Mouse (Mus musculus) hindbrain, embryonic 15.5 days (tissue): ENCODE data around the gene Ctcf. TPM values are rescaled to one million over a fixed set of nuclear protein-coding genes. Genes with fewer than 3 reads are reported as not detected.
"Not testable (repeated sequence)": the region's sequence is repeated elsewhere in the genome, so short reads cannot be mapped to it uniquely, and the experiment has no call there.

ENCODE experiments used
- ATAC-seq: fragments of 200-750 bp; cut with Nextera tagmentation; 2 replicates; pipeline ENCODE4 v1.8.0; 2017; ENCODE audit warnings: low read depth, moderate number of reproducible peaks, moderate TSS enrichment; ENCODE audit not compliant: low FRiP score
- H3K27ac ChIP-seq: fragments of 300-500 bp; sonication (generic); replicated peaks from 2 replicates; pipeline ENCODE4 v1.5.1; 2015; ENCODE audit warnings: mild to moderate bottlenecking, inconsistent platforms
- H3K27me3 ChIP-seq: fragments of 300-500 bp; sonication (generic); 2 replicates; pipeline ENCODE4 v1.6.1; 2015; ENCODE audit warnings: control low read depth, inconsistent platforms
- H3K36me3 ChIP-seq: fragments of 300-500 bp; sonication (generic); 2 replicates; pipeline ENCODE4 v1.6.1; 2015; ENCODE audit warnings: control low read depth, inconsistent platforms
- H3K4me1 ChIP-seq: fragments of 300-500 bp; sonication (generic); replicated peaks from 2 replicates; pipeline ENCODE4 v1.6.1; 2015; ENCODE audit warnings: control low read depth, inconsistent platforms
- H3K4me2 ChIP-seq: fragments of 300-500 bp; sonication (generic); 2 replicates; pipeline ENCODE4 v1.6.1; 2015; ENCODE audit warnings: moderate library complexity, mild to moderate bottlenecking, inconsistent platforms
- H3K4me3 ChIP-seq: fragments of 300-500 bp; sonication (generic); 2 replicates; pipeline ENCODE4 v1.5.1; 2015; ENCODE audit warnings: mild to moderate bottlenecking, inconsistent platforms
- H3K9ac ChIP-seq: fragments of 300-500 bp; sonication (generic); 2 replicates; pipeline ENCODE4 v1.6.1; 2015; ENCODE audit warnings: inconsistent platforms
- H3K9me3 ChIP-seq: fragments of 300-500 bp; sonication (generic); 2 replicates; pipeline ENCODE4 v1.6.1; 2016; ENCODE audit warnings: control low read depth, inconsistent platforms
- WGBS: fragments of 180-500 bp; shearing (Covaris S2); methylation state at CpG from one replicate; pipeline ENCODE4 v1.1.7; 2015; 5-methylcytosine and 5-hydroxymethylcytosine counted together
- polyA plus RNA-seq: library from polyadenylated mRNA; unstranded; fragments of >200 nt; fragmentation: Nextera tagmentation; extraction: Ambion mirVana; gene quantifications from 2 replicates; pipeline ENCODE4 v1.2.1, GENCODE M21; 2015

Ctcf gene
- polyA plus RNA-seq, result 100 and 101 TPM in 2 replicates

DNA sequence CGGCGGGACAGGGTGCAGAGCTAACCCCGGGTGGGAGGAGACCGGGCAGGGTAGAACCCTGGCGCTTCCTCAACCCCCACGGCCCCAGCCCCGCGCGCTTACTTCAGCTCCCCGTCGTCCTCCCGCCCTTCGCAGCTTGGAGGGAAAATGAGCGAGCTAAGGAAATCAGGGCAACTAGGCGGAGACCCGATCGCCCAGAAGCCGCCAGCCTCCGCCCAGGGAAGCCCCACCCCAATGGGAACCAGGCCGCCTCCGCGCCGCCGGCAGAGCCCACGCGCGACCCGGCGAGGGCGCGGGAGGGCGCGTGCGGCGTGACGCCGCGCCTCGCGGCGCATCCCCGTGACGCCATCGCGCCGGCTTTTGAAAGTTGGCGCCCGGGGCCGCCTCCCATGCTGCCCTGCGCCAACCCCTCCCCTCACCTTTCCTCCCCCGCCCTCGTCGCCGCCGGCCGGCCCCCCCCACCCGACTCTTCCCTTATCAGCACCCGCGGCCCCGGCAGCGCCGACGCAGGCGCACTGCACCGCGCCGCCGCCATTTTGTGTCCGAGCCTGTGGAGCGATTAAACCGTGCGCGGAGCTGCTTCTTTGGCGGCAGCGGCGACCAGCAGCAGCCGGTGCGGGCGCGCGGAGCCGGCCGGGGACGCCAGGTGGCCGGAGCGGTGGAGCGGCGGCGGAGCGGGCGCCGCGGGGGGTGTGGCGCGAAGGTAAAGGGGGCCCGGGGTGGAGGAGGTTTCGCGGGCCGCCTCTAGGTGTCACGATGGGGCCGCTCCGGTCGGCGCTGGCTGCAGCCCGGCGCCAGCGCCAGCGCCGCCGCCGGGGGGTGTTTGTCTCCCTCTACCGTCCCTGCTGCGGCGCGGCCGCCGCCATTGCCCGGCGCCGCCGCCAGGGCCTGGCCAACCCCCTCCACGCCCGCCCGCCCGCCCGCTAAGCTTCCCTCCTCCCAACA, at the start of gene Ctcf:
Gene Ctcf (plus strand): TSS at position 551 of the 945 bp plus-strand sequence.
- H3K9me3 ChIP-seq, result no peaks in the 10 kb centered on the region
- H3K4me1 ChIP-seq, result peaks cover 43% of the 10 kb centered on the region
- peak within 1 kb of the TSS; percentile 87 for H3K4me2 ChIP-seq
- peak; percentile 93 for ATAC-seq
- peak within 1 kb of the TSS; percentile 97 for H3K4me3 ChIP-seq
- WGBS, result 0% methylated on average over 92 of the region's 126 CpGs
- no peaks in the 10 kb centered on the region for H3K27me3 ChIP-seq
- peak within 1 kb of the TSS; percentile 99 for H3K9ac ChIP-seq
- H3K36me3 ChIP-seq, result no peaks in the 10 kb centered on the region
- H3K27ac ChIP-seq, result peak within 1 kb of the TSS; percentile 100

DNA sequence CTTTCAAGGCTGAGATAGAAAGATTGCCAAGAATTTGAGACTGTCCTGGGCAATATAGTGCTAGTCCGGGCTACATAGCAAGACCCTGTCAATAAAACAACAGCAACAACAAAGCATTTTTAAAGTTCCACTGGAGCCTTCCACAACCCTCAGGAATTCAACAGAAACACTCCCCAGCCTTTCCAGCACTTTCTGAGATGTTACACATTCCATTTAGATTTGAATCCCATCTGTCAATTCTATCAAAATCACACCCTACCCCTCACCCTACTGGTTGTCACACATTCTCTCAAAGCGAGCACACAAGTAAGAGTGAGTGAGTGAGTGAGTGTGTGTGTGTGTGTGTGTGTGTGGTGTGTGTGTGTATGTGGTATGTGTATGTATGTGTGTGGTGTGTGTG, 43.9 kb upstream of the Ctcf start:
- no peak for ATAC-seq
- no peak overlapping the region for H3K4me3 ChIP-seq
- H3K4me2 ChIP-seq, result no peak overlapping the region
- no peaks in the 10 kb centered on the region for H3K27me3 ChIP-seq
- no peaks in the 10 kb centered on the region for H3K36me3 ChIP-seq
- no peak overlapping the region for H3K9ac ChIP-seq
- WGBS, result 89% methylated on average over 2 of the region's 2 CpGs
- no peaks in the 10 kb centered on the region for H3K9me3 ChIP-seq
- H3K4me1 ChIP-seq, result peaks cover 7% of the 10 kb centered on the region; the same call in 1 of the 2 replicates
- H3K27ac ChIP-seq, result no peak overlapping the region

DNA sequence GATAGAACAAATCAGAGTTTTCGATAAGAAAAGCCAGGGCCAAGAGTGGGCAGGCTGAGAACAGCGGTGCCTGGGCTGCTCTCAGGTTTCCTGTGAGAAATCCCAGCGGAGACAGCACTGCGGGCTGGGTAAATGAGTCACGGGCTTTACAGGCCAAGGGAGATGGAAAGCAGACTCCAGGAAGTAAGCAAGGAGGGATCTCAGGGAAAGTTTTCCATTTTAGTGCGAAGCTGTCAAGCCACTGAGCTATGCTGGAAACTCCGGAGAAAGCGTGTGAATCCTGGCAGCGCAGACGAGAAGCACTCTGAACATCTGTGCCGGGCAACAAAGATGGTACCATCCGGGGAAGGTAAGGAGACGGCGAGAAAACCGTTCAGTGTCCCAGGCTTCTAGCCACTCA, 42.5 kb upstream of the Ctcf start:
- no peak for ATAC-seq
- WGBS, result 26% methylated on average over 15 of the region's 15 CpGs
- peaks cover 7% of the 10 kb centered on the region; the same call in 1 of the 2 replicates for H3K4me1 ChIP-seq
- H3K27me3 ChIP-seq, result no peaks in the 10 kb centered on the region
- no peaks in the 10 kb centered on the region for H3K9me3 ChIP-seq
- peak overlapping the region; percentile 26; the same call in 1 of the 2 replicates for H3K4me2 ChIP-seq
- no peak overlapping the region for H3K4me3 ChIP-seq
- no peaks in the 10 kb centered on the region for H3K36me3 ChIP-seq
- H3K9ac ChIP-seq, result no peak overlapping the region
- H3K27ac ChIP-seq, result no peak overlapping the region

DNA sequence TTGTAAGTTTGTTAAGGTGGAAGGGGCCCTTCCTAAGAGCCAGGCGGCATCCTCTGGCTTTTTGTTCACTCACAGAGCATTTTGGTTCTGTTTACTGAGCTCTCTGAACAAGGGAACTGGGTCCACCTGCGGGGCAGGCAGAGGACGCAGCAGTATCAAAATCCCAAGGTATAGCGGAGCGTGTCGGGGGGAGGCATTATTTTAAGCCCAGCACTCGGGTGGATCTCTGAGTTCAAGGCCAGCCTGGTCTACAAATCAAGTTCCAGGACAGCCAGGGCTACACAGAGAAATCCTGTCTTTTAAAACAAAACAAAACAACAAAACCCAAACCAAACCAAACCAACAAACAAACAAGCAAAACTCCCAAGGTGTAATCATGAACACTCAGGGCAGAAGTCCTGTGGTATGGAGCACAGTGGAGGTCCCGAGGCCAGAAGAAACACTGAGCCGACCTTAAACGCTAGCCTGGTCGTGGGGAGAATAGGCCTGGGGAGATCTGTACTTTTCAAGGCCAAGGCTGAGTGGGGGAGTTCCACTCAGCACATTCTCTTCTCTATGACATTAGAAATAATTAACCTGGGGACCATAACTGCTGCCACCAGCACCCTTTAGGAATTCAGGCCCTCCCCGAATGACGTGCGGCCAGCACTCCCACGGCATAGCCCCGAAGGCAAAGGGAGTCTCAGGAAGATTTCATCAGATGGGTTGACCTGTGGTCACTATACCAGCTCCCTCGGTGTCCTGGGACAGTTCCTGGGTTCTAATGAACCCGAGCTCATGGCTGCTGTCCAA, 41.7 kb upstream of the Ctcf start:
- ATAC-seq, result no peak
- Histone ChIP-seq H3K9ac (no peak overlapping the region), H3K4me2 (no peak overlapping the region), H3K4me3 (no peak overlapping the region), H3K27me3 (no peaks in the 10 kb centered on the region), H3K36me3 (no peaks in the 10 kb centered on the region), H3K9me3 (no peaks in the 10 kb centered on the region), H3K27ac (no peak overlapping the region), H3K4me1 (peaks cover 7% of the 10 kb centered on the region; the same call in 1 of the 2 replicates)
- WGBS, result 82% methylated on average over 18 of the region's 18 CpGs

DNA sequence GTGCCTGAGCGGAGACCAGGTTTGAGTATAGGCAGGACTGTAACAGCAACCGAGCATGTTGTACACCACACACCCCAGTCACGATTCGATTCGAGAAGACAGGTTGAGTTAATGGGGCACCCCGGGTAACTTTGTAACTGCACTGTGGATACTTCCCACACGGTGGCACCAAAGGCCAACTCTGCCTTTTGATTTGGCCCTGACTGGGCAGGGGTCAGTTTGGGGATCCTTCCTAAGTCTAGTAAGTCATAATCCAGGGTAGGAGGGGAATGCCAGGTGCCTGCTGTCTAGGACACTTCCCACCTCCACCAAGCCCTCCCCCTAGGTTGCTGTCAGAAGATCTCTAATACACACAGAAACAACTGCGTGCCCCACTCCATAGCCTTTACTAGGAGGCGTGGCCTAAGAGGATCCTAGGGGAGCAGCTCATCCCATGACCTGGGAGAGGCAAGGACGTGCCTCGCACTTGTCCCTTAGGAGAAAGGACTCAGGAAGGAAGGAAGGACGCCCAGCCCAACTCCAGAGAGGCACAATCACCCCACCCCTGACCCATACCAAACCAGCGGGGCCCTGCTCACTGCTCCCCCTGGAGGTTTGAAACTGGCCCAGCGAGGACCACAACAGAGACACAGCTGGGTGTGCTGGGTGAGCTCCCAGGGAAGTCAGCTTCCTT, 39.9 kb upstream of the Ctcf start:
- Histone ChIP-seq H3K9me3 (no peaks in the 10 kb centered on the region), H3K4me2 (peak overlapping the region; percentile 37), H3K4me3 (no peak overlapping the region), H3K27ac (no peak overlapping the region), H3K9ac (no peak overlapping the region), H3K4me1 (peaks cover 7% of the 10 kb centered on the region; the same call in 1 of the 2 replicates), H3K36me3 (no peaks in the 10 kb centered on the region), H3K27me3 (no peaks in the 10 kb centered on the region)
- ATAC-seq, result peak; percentile 65; the same call in 1 of the 2 replicates
- WGBS, result 4% methylated on average over 14 of the region's 14 CpGs

DNA sequence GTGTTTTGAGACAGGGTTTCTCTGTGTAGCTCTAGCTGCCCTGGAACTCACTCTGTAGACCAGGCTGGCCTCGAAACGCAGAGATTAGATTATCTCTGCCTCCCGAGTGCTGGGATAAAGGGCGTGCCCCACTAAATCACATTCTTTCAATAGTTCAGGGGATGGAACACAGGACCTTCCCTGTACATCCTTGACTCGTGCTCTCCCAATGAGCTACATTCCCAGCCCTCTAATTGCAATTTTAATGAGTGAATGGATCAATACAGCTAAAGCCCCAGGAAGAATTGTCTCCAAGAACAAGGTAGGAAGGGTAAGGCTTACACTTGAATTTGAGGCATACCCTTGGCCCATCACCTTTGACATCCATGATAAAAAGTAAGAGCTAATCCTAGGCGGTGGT, 37.6 kb upstream of the Ctcf start:
- Histone ChIP-seq H3K27ac (no peak overlapping the region), H3K27me3 (no peaks in the 10 kb centered on the region), H3K9me3 (no peaks in the 10 kb centered on the region), H3K4me3 (no peak overlapping the region), H3K9ac (no peak overlapping the region), H3K36me3 (no peaks in the 10 kb centered on the region), H3K4me2 (no peak overlapping the region), H3K4me1 (peaks cover 4% of the 10 kb centered on the region; the same call in 1 of the 2 replicates)
- ATAC-seq, result no peak
- 91% methylated on average over 6 of the region's 6 CpGs for WGBS

DNA sequence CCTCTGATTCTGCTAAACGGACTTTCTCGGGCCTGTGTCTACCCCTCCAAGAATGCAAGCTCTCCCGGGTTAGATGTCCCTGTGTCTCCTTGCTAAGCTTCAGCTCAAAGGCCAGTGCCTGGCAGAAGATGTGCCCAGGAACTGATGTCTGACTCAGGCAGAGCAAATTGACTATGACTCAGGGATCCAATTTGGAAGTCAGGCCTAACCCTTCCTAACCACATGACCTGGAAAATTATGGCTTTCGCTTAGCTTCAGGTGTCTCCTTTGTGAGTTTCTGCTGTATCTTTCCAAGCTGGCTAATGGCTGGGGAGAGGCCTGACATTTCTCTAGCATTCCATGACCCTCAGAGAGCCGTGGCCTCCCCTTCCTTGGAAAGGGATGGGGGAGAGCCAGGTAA, 35.1 kb upstream of the Ctcf start:
- H3K4me3 ChIP-seq, result no peak overlapping the region
- no peaks in the 10 kb centered on the region for H3K9me3 ChIP-seq
- H3K9ac ChIP-seq, result no peak overlapping the region
- ATAC-seq, result no peak
- H3K4me2 ChIP-seq, result no peak overlapping the region
- 72% methylated on average over 5 of the region's 5 CpGs for WGBS
- no peaks in the 10 kb centered on the region for H3K27me3 ChIP-seq
- H3K27ac ChIP-seq, result no peak overlapping the region
- H3K36me3 ChIP-seq, result no peaks in the 10 kb centered on the region
- H3K4me1 ChIP-seq, result peaks cover 12% of the 10 kb centered on the region

DNA sequence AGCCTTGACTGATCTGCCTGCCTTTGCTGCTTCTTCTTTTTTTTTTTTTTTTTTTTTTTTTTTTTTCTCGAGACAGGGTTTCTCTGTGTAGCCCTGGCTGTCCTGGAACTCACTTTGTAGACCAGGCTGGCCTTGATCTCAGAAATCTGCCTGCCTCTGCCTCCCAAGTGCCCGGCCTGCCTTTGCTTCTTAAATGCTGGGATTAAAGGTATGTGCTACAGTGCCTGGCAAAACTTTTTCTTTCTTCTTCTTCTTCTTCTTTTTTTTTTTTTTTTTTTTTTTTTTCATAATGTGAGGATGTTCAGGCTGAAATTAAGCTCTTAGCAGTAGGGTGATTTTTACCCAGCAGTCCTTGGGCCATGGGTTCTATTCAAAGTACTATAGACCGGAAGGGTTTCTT, 33.8 kb upstream of the Ctcf start:
- not testable (repeated sequence) for H3K9ac ChIP-seq, ATAC-seq, H3K4me3 ChIP-seq, H3K9me3 ChIP-seq, H3K27ac ChIP-seq, H3K36me3 ChIP-seq, H3K4me2 ChIP-seq, H3K27me3 ChIP-seq
- WGBS, result 98% methylated on average over 2 of the region's 3 CpGs
- H3K4me1 ChIP-seq, result peaks cover 25% of the 10 kb centered on the region

DNA sequence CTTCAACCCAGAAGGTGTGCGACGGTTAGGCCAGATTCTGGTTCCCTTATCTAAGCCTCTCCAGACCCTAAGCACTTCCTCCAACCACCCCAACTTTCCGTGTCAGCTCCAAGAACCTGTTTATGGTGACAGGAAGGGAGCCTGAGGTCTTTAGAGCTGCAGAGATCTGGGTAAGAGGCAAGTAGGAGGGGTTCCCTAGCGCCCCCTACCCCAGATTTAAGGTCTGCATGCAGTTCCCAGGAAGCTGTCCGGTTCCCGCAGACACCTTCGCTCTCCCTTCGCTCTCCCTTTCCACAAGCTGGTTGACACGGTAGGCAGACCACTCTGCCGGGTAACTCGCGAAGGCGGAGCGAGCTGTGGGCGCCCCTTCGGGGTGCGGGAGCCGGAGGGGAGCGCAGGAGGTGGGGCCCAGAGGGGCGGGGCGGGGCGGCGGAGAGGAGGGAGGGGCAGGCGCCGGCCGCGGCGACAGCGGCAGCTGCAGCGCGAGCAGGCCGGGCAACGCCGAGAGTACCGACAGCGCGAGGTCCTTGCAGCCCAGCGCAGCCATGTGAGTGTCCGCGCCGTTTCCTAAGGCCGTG, 31.5 kb upstream of the Ctcf start, which contains the start of gene Ripor1:
Gene Ripor1 (plus strand): TSS at position 452 of the 578 bp plus-strand sequence.
- under 1% methylated on average over 38 of the region's 42 CpGs for WGBS
- ATAC-seq, result peak; percentile 77
- H3K36me3 ChIP-seq, result no peaks in the 10 kb centered on the region
- no peaks in the 10 kb centered on the region for H3K27me3 ChIP-seq
- H3K9ac ChIP-seq, result peak within 1 kb of the TSS; percentile 87
- H3K27ac ChIP-seq, result peak within 1 kb of the TSS; percentile 88
- no peaks in the 10 kb centered on the region for H3K9me3 ChIP-seq
- H3K4me1 ChIP-seq, result peaks cover 33% of the 10 kb centered on the region
- peak within 1 kb of the TSS; percentile 74 for H3K4me3 ChIP-seq
- peak within 1 kb of the TSS; percentile 94 for H3K4me2 ChIP-seq

DNA sequence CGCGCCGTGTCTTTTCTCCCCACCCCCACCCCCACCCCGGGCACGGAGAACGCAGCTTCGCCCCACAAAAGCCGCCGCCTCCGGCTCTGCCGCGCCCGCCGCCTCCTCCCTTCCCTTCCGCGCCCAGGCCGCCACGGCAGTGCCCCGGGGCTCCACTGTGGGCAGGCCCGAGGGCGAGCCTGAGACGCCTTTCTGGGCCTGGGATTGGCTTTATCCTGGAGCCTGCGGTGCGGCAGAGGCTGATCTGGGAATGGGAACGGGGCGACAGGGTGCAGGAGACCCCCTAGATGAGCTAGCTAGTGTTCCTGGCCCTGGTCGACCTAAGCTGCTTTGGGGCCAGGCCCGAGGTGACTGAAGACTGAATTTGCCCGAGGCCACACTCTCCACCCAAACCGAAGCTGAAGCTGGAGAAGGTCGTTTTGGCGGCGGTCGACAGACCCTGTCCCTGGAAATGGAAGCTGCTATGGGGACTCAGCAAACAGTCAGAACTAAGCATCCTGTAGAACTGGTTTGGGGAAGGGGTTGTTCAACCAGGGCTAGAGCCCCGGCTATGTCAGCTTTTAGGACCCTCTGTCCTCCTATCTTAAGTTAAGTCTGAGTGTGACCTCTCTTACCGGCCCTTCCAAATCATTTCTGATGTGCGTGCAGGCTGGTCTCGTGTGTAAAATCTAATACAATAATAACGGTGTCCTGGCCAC, 30.7 kb upstream of the Ctcf start:
- peak; percentile 41 for ATAC-seq
- under 1% methylated on average over 36 of the region's 39 CpGs for WGBS
- no peaks in the 10 kb centered on the region for H3K9me3 ChIP-seq

More for the DNA sequence above, 30.7 kb upstream of the Ctcf start:
- Histone ChIP-seq H3K4me3 (peak overlapping the region; percentile 74), H3K9ac (peak overlapping the region; percentile 87), H3K27me3 (no peaks in the 10 kb centered on the region), H3K4me2 (peak overlapping the region; percentile 94), H3K36me3 (no peaks in the 10 kb centered on the region), H3K27ac (peak overlapping the region; percentile 88), H3K4me1 (peaks cover 33% of the 10 kb centered on the region)
